Mouse (Mus musculus) cerebellum, adult (tissue): ENCODE results near the gene Dnajc10.
A peak's percentile ranks its signal among the peaks of the same experiment; 100 is the strongest.

Experiments used
- ATAC-seq: cut with Nextera tagmentation; 2 replicates; pipeline ENCODE4 v1.9.2; 2017; ENCODE audit warnings: mild to moderate bottlenecking, moderate library complexity, mixed read lengths; ENCODE audit not compliant: insufficient number of reproducible peaks, low FRiP score, low TSS enrichment

Dnajc10 gene

DNA sequence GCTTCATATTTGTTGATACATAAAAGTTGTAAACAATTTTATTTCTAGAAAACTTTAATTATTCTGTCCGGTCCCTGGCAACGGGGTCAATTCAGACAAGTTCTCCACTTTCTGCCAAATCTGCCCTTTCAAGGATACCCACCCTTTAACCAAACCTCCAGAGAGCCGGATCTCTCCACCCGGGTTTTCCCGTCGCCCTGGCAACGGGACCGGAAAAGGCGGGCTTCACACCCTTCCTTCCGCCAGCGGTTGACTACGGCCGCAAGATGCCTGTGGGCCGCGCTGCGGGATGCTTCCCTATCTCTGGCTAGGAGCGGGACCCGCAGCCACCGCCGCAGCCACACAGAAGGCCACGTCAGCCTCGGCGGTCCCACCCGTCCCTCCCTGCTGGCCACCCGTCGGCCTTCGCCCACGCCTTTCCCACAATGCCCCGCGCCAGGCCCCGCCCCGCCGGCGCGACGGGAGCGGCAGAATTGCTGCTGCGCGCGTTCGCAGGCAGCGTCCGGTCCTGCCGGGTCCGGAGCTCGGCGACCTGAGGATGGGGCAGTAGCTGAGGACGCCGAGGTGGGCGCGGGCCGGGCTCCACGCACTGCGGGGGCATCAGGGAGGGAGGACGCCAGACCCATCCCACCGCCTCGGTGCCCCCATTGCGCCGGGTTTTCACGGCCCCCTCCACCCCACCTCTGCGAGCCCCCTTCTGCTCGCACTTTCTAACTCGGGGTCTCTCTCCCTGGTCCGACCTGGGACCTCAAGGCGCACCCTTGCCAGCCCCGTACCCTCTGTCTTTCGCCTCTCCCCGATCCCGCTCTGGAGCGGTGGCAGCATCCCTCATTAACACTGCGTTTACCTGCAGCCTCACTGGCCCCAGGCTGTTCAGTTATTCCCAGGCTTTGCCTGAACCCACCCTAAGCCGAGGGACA, at the start of gene Dnajc10:
Gene Dnajc10 (plus strand): TSS at position 225 of the 920 bp plus-strand sequence.
- ATAC-seq = peak; percentile 93

DNA sequence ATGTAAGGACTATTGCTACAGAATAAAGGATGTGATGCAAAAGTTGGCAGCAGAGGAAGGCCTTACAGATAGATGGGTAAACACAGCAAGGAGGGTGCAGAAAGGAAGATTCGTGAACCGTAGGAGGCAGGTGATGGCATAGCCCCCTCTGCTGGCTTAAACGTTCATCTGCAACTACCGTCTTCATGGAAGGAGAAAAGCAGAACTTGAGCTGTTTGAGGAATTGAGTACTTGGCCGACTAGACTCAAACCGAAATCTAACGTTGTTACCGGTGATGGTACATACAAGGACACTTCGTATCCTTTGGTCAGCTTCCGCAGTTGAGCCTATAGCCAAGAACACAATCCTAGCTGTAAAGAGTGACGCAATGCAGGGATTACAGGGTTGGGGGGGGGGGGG, 48.4 kb upstream of the Dnajc10 start:
- no peak; the same call in 1 of the 2 replicates for ATAC-seq

DNA sequence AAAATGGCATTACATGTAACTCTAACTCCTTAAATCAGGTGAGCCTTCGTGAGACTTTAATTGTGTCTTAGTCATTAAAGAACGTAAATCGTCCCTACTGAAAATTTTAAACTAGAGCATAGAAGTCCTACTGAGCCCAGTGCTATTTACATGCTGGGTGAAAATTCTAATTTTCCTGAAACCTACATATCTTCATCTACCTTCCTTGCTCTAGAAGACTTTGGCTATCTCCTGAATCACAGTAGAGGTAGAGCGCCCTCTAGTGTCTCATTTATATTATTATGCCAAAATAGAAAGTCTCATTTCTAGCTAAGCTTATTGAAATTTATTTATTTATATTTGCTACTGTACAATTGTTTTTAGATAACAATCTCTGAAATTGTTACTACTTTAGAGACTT, 47.2 kb upstream of the Dnajc10 start:
- no peak for ATAC-seq

DNA sequence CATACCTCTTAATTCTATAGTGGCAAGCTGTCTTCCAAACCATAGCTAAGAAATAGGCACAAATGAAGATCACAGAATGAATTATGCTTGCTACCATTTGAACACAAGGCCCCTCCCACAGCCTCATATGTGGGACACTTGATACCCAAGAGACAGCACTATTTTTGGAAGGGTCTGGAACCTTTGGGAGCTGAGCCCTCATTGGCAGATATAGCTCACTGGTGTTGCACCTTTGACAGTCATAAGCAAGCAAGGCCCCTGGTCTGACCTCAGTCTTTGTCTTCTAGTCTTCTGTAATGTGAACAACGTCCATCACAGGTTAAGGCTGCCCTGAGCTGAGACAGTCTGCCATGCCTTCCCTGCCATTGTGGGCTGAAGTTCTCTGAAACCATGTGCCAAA, 43.8 kb upstream of the Dnajc10 start:
- no peak for ATAC-seq

DNA sequence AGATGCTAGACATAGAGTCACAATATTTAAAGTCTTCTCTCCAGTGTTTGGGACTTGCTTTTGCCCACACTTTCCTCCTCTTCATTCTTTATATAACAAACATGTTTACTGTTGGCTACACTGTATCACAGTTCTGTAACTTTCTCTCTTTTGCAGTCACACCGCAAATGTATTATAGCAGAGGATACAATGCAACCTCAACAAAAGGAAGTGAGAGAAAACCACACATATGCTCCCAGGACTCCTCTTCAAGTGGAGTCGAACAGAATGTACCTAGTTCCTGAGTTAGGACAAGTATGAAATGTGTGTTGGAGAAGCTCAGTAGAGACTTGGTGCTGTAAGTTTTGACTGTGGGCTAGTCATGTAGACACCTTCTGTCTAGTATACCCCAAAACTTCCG, 42.2 kb upstream of the Dnajc10 start:
- no peak for ATAC-seq

DNA sequence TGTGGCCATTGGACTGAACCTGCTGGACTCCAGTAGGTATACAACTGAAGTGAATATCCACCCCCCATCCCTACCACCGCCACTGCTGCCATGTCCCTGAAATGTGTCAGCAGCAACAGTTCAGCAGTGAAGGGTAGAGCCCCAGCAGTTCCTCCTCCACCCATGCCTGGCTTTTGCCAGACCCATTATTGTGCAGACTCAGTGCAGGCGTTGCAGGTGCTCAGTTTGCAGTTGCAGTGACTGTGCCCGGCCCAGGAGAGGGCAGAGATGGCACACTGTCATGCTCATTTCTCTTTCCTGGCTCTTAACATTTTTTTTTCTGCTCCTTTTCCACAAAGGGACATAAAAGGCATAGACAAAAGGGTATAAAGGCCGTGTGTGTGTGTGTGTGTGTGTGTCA, 41.5 kb upstream of the Dnajc10 start:
- ATAC-seq = no peak

DNA sequence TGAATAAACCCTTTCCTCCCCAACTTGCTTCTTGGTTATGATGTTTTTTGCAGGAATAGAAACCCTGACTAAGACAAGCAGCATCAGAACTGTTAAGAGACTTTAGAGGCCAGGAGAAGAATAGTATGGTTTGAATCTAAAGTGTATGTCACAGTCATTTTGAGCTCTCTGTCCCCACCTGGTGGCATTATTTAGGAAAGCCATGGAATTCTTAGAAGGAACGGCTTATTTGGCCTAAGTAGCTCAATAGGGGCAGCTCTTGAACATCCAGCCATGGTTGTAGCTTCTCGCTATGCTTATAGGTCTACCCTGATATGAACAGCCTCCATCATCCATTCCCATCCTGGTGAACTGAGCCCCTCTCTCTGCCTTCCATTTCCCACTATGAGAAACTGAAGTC, 40.1 kb upstream of the Dnajc10 start:
- ATAC-seq = peak; percentile 64; the same call in 1 of the 2 replicates

DNA sequence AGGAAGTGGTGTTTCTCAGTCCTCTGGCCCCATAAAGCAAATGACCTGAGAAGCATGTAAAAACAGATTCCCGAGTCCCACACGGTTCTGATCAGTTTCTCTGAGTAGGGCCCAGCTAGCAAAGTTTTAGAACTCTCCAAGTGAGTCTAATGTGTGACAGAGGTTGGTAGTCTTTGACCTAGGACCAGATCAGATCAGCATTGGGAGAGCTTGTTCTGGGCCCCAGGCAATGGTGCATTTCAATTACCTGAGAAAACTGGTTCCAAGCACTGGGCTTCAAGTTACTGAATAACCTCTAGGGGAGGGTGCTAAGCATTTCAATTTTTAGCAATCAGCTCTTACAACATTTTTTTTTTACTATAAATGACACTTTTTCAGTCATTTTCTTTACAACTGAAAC, 33.1 kb upstream of the Dnajc10 start:
- no peak for ATAC-seq

DNA sequence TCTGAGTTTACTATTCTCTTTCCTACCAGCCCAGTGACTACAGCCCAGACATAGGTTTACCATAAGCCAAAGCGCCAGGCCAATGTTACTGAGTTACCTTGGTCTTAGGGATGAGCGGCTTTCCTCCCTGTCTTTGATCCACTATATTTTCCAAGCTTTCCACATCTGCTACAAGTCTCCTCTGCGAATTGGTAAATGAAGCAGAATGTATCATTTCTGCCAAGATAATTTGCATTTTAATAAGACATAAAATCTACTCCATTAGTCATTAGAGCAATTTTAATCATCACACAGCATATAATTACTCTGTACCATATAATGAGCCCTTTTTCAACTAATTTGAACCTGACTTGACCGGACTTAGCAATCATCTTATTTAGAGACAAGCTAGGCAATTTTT, 28.9 kb upstream of the Dnajc10 start:
- ATAC-seq = no peak

DNA sequence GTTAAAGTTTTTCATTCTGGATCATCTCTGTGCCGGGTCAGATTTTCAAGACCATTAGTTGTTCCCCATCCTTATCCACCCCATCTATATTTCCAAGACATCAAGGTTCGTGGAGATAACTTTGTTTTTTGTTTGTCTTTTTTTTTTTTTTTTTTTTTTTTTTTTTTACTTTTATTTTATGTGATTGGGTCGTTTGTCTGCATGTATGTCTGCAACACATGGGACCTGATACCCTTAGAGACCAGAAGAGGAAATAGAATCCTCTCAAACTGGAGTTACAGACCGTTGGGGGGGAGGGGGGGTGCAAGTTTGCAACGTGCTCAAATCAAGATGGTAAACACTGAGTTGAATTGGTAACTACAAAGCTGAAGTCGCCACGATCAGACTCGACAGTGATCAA, 23.1 kb upstream of the Dnajc10 start, which contains the start of gene Prdx6b:
Gene Prdx6b (plus strand): TSS at position 301 of the 400 bp plus-strand sequence.
- ATAC-seq = no peak

DNA sequence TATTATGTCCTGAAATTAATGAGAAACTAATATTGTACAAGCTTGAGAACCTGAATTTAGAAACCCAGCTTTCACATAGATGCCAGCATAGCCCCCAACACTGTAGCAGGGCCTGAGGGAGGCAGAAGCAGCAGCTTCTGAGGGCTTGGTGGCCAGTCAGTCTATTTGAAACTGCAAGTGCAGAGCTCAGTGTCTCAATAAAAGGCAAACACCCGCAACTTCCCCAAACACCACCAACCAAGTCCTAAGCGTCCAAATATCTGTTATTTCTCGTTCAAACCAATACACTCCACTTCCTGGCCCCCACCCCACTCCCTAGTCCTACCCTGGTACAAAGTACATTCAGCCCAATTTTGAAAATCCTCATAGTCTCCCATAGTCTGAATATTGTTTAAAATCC, 16.9 kb upstream of the Dnajc10 start:
- no peak for ATAC-seq

DNA sequence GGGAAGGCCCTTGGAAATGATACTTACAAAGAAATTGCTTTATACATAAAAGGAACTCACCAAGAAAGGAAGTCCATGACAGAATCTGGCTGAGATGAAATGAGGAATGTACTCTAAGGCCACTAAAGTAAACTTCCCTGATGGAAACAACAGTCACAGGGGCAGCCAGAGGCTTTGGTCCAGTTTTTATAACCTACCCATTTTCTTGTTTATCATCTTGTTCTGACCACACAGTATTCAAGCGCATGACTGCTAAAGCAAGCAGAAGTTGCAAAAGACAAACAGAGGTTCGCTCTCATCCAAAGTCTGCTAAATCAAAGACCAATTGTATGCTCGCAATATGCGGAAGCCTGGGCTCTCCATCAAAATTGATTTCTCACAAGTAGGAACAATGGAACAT, 14.5 kb upstream of the Dnajc10 start:
- no peak for ATAC-seq

DNA sequence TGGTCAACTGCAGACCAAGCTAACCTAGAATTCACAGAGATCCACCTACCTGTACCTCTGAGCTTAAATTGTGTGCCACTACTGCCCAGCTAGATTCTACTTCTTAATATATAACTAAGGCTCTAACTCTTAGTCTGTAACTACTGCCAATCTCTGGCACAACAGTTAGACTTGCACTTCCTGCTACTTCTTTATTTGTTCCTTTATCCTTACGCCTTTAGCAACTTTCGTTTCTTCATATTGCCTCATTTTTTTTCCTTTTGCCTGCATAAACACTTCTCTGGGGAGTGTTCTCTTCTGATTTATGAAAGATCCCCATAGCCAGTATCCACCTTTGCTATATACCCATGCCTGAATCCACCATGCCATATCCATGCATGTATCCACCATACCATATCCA, 11.3 kb upstream of the Dnajc10 start:
- no peak for ATAC-seq

DNA sequence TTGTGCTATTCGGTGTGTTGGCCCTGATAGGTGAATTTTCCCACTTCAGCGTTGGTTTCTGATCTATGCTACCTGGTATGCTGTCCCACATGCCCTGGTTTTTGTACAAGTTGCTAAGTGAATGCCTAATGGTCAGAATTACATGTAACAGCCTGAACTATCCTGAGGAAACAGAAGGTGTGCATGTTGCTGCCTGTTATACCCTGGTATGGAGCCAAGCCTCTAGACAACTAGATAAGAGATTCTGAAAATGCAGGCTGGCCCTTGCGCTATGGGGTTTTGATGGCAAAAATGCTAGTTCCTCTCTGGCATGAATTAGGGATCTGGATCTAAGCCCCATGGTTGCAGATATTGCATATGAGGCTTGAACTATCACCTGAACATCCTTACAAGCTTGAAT, 7.6 kb upstream of the Dnajc10 start:
- ATAC-seq = no peak

DNA sequence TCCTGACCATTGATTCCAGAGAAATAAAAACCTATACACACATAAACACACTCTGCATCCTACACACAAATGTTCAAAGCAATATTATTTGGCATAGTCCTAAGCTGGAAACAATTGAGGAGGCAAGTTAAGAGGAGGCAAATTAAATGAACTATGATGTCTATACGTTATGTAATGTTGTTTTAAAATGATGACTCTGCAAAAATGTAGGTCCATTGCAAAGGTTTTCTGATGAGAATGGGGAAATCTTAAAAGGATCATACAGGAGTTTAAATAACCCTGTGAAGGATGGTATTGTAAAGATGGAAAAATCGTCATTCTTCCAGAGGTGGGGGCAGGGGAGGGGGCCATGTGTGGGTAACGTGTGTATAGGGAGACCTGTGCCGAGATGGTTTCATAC, 5.5 kb upstream of the Dnajc10 start:
- ATAC-seq = no peak

DNA sequence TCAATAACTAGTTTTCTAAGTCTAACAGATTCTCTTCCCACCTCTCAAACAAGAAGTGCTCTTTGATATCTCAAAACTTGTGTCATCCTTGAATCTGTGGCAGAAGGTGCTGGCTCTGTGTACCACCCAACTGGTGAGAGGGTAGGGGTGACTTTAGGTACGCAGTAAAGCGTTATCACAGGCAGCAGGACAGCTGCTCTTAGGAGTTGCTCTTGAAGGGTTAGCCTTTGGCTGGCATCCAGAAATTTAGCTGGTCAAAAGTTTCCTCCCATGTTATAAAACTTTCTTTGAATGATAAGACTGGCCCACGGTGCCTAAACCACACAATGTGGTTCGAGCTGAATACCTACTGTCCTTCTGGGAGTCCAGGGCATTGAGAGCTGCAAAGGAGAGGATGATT, 4.5 kb upstream of the Dnajc10 start:
- no peak for ATAC-seq

DNA sequence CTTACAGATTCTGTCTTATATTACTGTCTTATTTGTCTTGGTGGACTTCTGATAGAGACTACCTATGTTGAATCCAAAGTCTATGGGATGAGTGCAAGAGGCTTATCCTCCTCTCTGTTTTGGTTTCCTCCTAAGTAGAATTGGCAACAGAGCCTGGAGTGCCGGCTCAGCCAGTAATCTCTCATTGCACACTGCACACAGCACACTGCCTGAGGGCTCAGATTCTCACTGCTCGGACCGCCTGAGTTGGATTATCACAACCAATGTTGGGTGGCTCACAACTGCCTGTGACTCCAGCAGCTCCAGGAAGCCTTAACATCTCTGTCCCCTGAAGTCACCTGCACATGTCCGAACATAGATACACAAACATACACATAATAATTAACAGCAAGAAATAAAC, 3.9 kb upstream of the Dnajc10 start:
- no peak for ATAC-seq

DNA sequence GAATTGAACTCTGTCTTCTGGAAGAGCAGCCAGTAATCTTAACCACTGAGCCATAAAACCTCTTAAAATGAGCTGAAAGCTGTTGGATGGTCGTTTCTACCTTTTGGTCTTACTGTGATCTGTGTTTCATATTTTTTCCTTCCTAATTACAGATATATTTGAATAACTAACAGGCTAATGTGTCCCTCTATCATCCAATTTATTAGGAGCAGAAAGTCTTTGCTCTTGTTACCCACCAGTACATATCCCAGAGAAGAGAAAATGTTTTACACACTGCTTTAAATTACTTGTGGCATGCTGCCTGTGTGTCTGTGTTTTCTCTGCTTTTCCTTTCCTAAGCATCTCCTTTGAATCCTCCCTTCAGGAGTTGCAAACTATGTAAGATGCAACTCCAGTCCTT, 1.1 kb upstream of the Dnajc10 start:
- no peak for ATAC-seq

DNA sequence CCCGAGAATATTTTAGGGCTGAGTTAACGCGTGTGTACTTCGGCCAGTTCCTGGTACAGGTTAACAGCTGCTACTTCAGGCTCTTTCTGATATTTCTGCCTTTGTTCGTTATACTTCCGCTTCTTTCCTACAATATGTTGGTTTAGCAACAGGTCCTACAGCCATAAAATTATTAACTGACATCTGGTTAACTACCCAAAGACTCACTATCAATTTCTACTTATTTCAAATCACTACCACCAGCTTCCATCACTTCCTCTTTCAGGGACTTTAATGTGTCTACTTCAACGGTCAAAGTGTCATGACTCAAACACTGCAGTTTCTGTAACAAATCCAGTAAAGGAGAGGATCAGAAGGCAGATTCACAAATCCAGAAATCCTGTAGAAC, 418 bp upstream of the Dnajc10 start:
- ATAC-seq = no peak

DNA sequence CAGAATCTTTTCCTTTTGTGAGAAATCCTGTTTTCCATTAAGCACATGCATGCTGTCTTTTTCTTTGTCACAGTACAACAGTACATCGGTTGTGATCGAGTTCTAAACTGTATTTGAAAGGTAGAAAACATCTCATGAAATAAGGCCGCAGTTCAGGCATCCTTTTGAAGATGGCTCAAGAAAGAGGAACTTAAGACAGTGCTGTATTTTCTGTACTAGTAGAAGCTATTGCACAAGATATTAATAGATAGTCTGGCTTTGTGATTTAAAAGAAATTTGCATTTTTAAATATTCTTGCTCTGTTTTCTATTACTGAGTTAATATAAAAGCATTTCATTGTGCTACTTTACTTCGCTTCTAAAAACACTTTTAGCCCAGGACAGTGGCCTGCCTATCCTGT, 7.6 kb downstream of the Dnajc10 start:
- ATAC-seq = no peak

DNA sequence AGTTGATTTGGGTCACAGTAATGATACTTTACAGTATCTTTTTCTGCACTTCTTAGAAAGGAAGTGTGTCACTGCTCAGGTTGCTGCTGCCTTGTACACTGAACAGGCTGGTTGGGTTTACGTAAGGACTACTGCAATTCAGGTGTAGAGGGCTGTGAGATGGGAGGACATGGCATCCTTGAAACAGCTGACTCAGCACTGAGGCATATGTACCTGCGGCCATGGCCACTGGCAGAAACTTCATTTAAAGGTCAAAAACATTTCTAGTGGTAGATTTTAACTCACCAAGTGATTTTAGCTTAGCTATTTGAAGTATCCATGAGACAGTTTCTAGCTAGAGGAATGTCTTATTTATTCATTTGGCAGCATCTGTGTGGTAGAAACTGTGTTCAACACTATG, 10.5 kb downstream of the Dnajc10 start:
- ATAC-seq = no peak

DNA sequence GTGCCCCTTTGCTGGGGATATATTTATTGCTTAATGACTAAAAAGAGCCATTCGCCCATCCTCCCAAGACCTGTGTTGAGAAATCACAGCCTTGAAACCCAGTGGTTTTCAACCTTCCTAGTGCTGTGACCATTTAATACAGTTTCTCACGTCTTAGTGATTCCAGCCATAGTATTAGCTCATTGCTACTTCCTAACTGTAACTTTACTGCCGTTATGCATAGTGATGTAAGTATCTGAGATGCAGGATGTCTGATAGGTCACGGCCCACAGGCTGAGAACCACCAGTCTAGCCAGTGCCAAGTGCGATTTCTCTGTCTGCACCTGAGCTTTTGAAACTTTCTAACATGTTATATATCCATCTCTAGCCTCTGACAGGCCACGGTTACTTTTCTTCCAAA, 12.0 kb downstream of the Dnajc10 start:
- ATAC-seq = no peak
